Mouse (Mus musculus) limb, embryonic 14.5 days (tissue): ENCODE results near the gene Tro. TPM values are rescaled to one million over a fixed set of nuclear protein-coding genes. Genes with fewer than 3 reads are reported as not detected.

Experiments used
- ATAC-seq: fragments of 200-750 bp; cut with Nextera tagmentation; 2 replicates; pipeline ENCODE4 v1.8.0; 2017; ENCODE audit warnings: low read depth, moderate number of reproducible peaks, moderate TSS enrichment; ENCODE audit not compliant: low FRiP score
- DNase-seq: peaks from one replicate; pipeline ENCODE4 v3.0.0-alpha.2; 2015; ENCODE audit warnings: low spot score
- H3K27ac ChIP-seq: fragments of 300-500 bp; sonication (generic); replicated peaks from 2 replicates; pipeline ENCODE4 v1.5.1; 2014; ENCODE audit warnings: low read depth, mild to moderate bottlenecking, low read length, moderate library complexity, mixed read lengths
- H3K27me3 ChIP-seq: fragments of 300-500 bp; sonication (generic); 2 replicates; pipeline ENCODE4 v1.6.1; 2014; ENCODE audit warnings: low read length, mixed read lengths; ENCODE audit not compliant: control insufficient read depth, insufficient read depth
- H3K36me3 ChIP-seq: fragments of 300-500 bp; sonication (generic); 2 replicates; pipeline ENCODE4 v1.6.1; 2014; ENCODE audit warnings: mild to moderate bottlenecking, low read length, moderate library complexity, mixed read lengths; ENCODE audit not compliant: control insufficient read depth, insufficient read depth
- H3K4me1 ChIP-seq: fragments of 300-500 bp; sonication (generic); 2 replicates; pipeline ENCODE4 v1.6.1; 2014; ENCODE audit warnings: antibody characterized with exemption, low read length, mixed read lengths; ENCODE audit not compliant: control insufficient read depth, insufficient read depth
- H3K4me2 ChIP-seq: fragments of 300-500 bp; sonication (generic); replicated peaks from 2 replicates; pipeline ENCODE4 v1.6.1; 2014; ENCODE audit warnings: low read depth, mild to moderate bottlenecking, low read length, moderate library complexity; ENCODE audit not compliant: severe bottlenecking
- H3K4me3 ChIP-seq: fragments of 300-500 bp; sonication (generic); replicated peaks from 2 replicates; pipeline ENCODE4 v1.5.1; 2014; ENCODE audit warnings: low read length
- H3K9ac ChIP-seq: fragments of 300-500 bp; sonication (generic); 2 replicates; pipeline ENCODE4 v1.6.1; 2014; ENCODE audit warnings: mild to moderate bottlenecking, low read depth, low read length, moderate library complexity; ENCODE audit not compliant: severe bottlenecking
- H3K9me3 ChIP-seq: fragments of 300-500 bp; sonication (generic); 2 replicates; pipeline ENCODE4 v1.6.1; 2016; ENCODE audit warnings: low read length; ENCODE audit not compliant: control insufficient read depth
- POLR2A ChIP-seq: fragments of 200-500 bp; IDR thresholded peaks from 2 replicates; pipeline ENCODE4 v1.8.0; 2012; ENCODE audit warnings: inconsistent platforms, mild to moderate bottlenecking, moderate library complexity, borderline replicate concordance; ENCODE audit not compliant: insufficient read depth, insufficient read length; ENCODE audit errors: extremely low read depth
- WGBS: fragments of 180-500 bp; shearing (Covaris S2); extraction: QIAGEN DNeasy Blood & Tissue Kit; methylation state at CpG from one replicate; pipeline ENCODE4 v1.1.7; 2014; 5-methylcytosine and 5-hydroxymethylcytosine counted together
- polyA plus RNA-seq, 2 experiments: library from polyadenylated mRNA; depleted of rRNA in 1 of 2; stranded (reverse) in 1 of 2; unstranded in 1 of 2; fragments of >200 nt; fragmentation: Nextera tagmentation in 1 of 2; extraction: Ambion mirVana in 1 of 2; gene quantifications; 2 replicates each; pipeline versions ENCODE4 v1.2.1 to v1.2.3; 2012 to 2014

The Tro gene
- polyA plus RNA-seq, 2 experiments, result 36.8 to 53.9 TPM

- WGBS, result 60% methylated on average over 1 of the region's 1 CpGs
- Histone ChIP-seq H3K36me3 (no peaks in the 10 kb centered on the region), H3K4me3 (no peak overlapping the region), H3K4me1 (no peaks in the 10 kb centered on the region), H3K4me2 (no peak overlapping the region), H3K27ac (no peak overlapping the region), H3K9me3 (no peaks in the 10 kb centered on the region), H3K27me3 (no peaks in the 10 kb centered on the region), H3K9ac (no peak overlapping the region)
- TF ChIP-seq POLR2A, result no peak
- no peak for ATAC-seq
- no peak for DNase-seq
These were observed 21.0 kb downstream of the Tro start for GRCm38 (mm10) chrX:150636421-150636820.

DNA sequence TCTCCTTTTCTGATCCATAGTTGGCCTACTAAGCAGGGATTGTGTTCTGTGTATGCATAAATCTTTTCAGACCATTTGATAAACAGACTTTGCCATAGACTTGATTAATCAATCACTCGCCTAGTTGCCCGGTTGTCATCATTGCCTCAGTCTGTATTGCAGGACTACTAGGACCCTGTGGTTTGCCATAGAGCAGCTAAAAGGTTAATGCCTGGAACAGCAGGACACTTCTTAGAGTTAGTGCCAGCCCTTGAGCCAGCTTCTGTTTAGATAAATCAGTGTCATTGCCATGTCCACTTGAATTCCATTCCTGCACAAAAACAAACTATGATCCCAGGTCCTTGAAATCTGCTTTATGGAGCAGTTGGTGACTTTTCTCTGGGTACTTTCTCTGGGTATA is 58.5 kb downstream of the Tro start:
- ATAC-seq (no peak), DNase-seq (no peak)
- WGBS, result 83% methylated on average over 2 of the region's 2 CpGs
- H3K4me2 ChIP-seq, result no peak overlapping the region
- no peak overlapping the region for H3K27ac ChIP-seq
- no peak for TF ChIP-seq POLR2A
- no peak overlapping the region for H3K9ac ChIP-seq
- H3K9me3 ChIP-seq, result no peaks in the 10 kb centered on the region
- no peak overlapping the region for H3K4me3 ChIP-seq
- H3K27me3 ChIP-seq, result no peaks in the 10 kb centered on the region
- no peaks in the 10 kb centered on the region for H3K4me1 ChIP-seq
- H3K36me3 ChIP-seq, result no peaks in the 10 kb centered on the region

Other genes starting within 250 kb of the Tro start
- gene Tmem29, start 198.4 kb downstream of the Tro start, polyA plus RNA-seq (2012; rRNA removed), result 29.3 and 36.2 TPM in 2 replicates
- gene Tmem29, start 198.4 kb downstream of the Tro start, polyA plus RNA-seq (2014; fragmentation: Nextera tagmentation; extraction: Ambion mirVana), result 35.4 and 47.6 TPM in 2 replicates
- 24.3 and 28.4 TPM in 2 replicates for gene Alas2, start 110.2 kb downstream of the Tro start, polyA plus RNA-seq (2012; rRNA removed)
- 42.4 and 63.0 TPM in 2 replicates for gene Alas2, start 110.2 kb downstream of the Tro start, polyA plus RNA-seq (2014; fragmentation: Nextera tagmentation; extraction: Ambion mirVana)
- gene Pfkfb1, start 69.4 kb downstream of the Tro start, polyA plus RNA-seq (2012; rRNA removed), result 7.4 and 7.7 TPM in 2 replicates
- gene Pfkfb1, start 69.4 kb downstream of the Tro start, polyA plus RNA-seq (2014; fragmentation: Nextera tagmentation; extraction: Ambion mirVana), result 4.5 and 5.5 TPM in 2 replicates
- 25.5 and 27.9 TPM in 2 replicates for gene Apex2, start 67.7 kb downstream of the Tro start, polyA plus RNA-seq (2012; rRNA removed)
- gene Apex2, start 67.7 kb downstream of the Tro start, polyA plus RNA-seq (2014; fragmentation: Nextera tagmentation; extraction: Ambion mirVana), result 17.8 and 20.4 TPM in 2 replicates
- 405 and 477 TPM in 2 replicates for gene Maged2, start 156.8 kb upstream of the Tro start, polyA plus RNA-seq (2012; rRNA removed)
- gene Maged2, start 156.8 kb upstream of the Tro start, polyA plus RNA-seq (2014; fragmentation: Nextera tagmentation; extraction: Ambion mirVana), result 949 and 973 TPM in 2 replicates